Mouse (Mus musculus): ENCODE results near the gene Gpr62. TPM values are rescaled to one million over a fixed set of nuclear protein-coding genes. Genes with fewer than 3 reads are reported as not detected.

The Gpr62 gene
- polyA plus RNA-seq, 1 experiment from 2014 or later, result 0.98 TPM

DNA sequence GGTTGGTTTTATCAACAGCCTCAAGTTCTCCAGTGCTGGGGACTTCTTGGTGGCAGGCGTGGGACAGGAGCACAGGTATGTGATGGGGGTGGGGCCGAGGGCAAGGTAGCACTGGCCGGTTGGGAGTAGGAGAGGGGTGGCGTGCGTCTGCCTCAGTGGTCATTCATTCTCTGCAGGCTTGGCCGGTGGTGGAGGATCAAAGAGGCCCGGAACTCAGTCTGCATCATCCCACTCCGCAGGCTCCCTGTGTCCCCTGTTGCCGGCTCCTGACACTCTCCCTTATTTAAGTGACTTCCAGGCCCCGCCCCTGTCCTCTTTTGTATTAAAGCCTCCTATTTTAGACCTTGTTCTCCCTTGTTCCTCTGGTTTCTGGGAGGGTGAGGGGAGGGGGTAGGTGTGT, 19.3 kb upstream of the Gpr62 start:
- H3K4me2 ChIP-seq (ENCODE audit: low read length), result no peak overlapping the region
- peaks cover 27% of the 10 kb centered on the region for H3K36me3 ChIP-seq (ENCODE audit: control insufficient read depth, insufficient read depth, low read length)
- H3K27me3 ChIP-seq (ENCODE audit: control insufficient read depth, insufficient read depth, low read depth, low read length), result no peaks in the 10 kb centered on the region
- ATAC-seq, result no peak
- H3K9ac ChIP-seq (ENCODE audit: low read depth, low read length), result no peak overlapping the region
- 80% methylated on average over 10 of the region's 10 CpGs for WGBS
- H3K4me3 ChIP-seq (ENCODE audit: low read depth, low read length), result no peak overlapping the region
- no peak overlapping the region for H3K27ac ChIP-seq (ENCODE audit: low read length)
- no peaks in the 10 kb centered on the region for H3K9me3 ChIP-seq (replicated peaks; ENCODE audit: control insufficient read depth, low read length, poor library complexity, severe bottlenecking)
- no peaks in the 10 kb centered on the region for H3K4me1 ChIP-seq (ENCODE audit: control insufficient read depth, insufficient read depth, low read length)

DNA sequence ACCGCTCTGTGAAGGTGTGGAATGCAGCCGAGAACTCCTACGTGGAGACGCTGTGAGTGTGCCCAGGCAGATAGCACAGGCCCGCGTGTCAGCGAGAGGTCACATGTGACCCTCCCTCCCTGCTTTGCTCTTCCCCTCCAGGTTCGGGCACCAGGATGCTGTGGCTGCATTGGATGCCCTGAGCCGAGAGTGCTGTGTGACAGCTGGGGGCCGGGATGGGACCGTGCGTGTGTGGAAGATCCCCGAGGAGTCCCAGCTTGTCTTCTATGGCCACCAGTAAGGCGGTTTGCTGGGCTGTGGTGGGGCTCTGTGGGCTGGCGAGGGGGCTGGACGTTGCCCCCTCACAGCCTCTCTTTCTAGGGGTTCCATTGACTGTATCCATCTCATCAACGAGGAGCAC, 17.9 kb upstream of the Gpr62 start:
- H3K27me3 ChIP-seq (ENCODE audit: control insufficient read depth, insufficient read depth, low read depth, low read length), result no peaks in the 10 kb centered on the region
- no peak overlapping the region for H3K4me2 ChIP-seq (ENCODE audit: low read length)
- 95% methylated on average over 17 of the region's 17 CpGs for WGBS
- H3K4me3 ChIP-seq (ENCODE audit: low read depth, low read length), result no peak overlapping the region
- peaks cover 27% of the 10 kb centered on the region for H3K36me3 ChIP-seq (ENCODE audit: control insufficient read depth, insufficient read depth, low read length)
- no peak for ATAC-seq
- no peaks in the 10 kb centered on the region for H3K4me1 ChIP-seq (ENCODE audit: control insufficient read depth, insufficient read depth, low read length)
- no peak overlapping the region for H3K9ac ChIP-seq (ENCODE audit: low read depth, low read length)
- H3K9me3 ChIP-seq (replicated peaks; ENCODE audit: control insufficient read depth, low read length, poor library complexity, severe bottlenecking), result no peaks in the 10 kb centered on the region
- no peak overlapping the region for H3K27ac ChIP-seq (ENCODE audit: low read length)

DNA sequence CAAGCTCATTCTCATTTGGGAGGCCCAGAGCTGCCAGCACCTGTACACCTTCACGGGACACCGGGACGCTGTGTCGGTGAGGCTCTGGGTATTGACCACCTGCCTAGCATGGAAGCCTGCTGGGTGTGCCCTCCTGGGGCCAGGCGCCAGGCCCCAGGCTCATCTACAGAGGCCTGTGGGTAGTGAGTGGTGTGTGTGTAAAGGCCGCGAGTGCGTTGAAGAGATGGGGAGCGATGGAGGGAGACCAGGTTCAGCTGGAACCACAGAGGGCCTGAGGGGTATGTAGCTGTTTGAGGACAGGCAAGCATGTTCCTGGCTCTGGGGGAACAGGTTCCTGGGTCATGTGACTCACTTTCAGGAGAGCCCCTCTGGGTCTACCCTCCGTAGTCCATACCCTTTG, 17.4 kb upstream of the Gpr62 start:
- Histone ChIP-seq H3K27me3 (ENCODE audit: control insufficient read depth, insufficient read depth, low read depth, low read length) (no peaks in the 10 kb centered on the region), H3K4me2 (ENCODE audit: low read length) (no peak overlapping the region), H3K4me1 (ENCODE audit: control insufficient read depth, insufficient read depth, low read length) (peaks cover 3% of the 10 kb centered on the region), H3K36me3 (ENCODE audit: control insufficient read depth, insufficient read depth, low read length) (peaks cover 27% of the 10 kb centered on the region), H3K27ac (ENCODE audit: low read length) (no peak overlapping the region), H3K4me3 (ENCODE audit: low read depth, low read length) (no peak overlapping the region), H3K9ac (ENCODE audit: low read depth, low read length) (no peak overlapping the region), H3K9me3 (replicated peaks; ENCODE audit: control insufficient read depth, low read length, poor library complexity, severe bottlenecking) (no peaks in the 10 kb centered on the region)
- 96% methylated on average over 10 of the region's 10 CpGs for WGBS
- no peak for ATAC-seq

DNA sequence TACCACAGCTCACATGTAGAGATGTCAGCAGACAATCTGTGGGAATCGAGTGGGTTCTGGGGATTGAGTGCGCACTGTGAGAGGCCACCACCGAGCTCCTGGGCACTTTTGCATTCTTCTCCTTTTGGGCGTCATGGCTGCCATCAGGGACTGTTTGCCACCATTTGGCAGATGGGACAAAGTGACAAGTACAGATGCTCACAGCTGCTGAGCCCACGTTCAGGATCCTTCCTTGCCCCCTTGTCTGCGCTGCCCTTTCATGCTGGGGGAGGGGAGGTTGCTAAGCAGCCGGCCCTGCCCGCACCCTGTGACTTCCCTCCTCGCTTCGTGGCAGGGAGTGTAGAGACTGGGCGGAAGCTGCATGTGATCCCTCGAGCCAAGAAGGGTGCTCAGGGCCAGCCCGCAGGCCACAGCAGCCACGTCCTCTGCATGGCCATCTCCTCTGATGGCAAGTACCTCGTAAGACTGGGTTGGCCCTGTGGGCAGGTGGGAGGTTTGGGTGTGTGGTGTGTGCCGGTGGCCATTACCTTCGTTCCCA, 16.9 kb upstream of the Gpr62 start:
- H3K27me3 ChIP-seq (ENCODE audit: control insufficient read depth, insufficient read depth, low read depth, low read length), result no peaks in the 10 kb centered on the region
- ATAC-seq, result no peak
- no peak overlapping the region for H3K4me3 ChIP-seq (ENCODE audit: low read depth, low read length)
- no peaks in the 10 kb centered on the region for H3K9me3 ChIP-seq (replicated peaks; ENCODE audit: control insufficient read depth, low read length, poor library complexity, severe bottlenecking)
- H3K36me3 ChIP-seq (ENCODE audit: control insufficient read depth, insufficient read depth, low read length), result peaks cover 27% of the 10 kb centered on the region
- peaks cover 8% of the 10 kb centered on the region for H3K4me1 ChIP-seq (ENCODE audit: control insufficient read depth, insufficient read depth, low read length)
- H3K9ac ChIP-seq (ENCODE audit: low read depth, low read length), result no peak overlapping the region
- 90% methylated on average over 17 of the region's 17 CpGs for WGBS
- H3K4me2 ChIP-seq (ENCODE audit: low read length), result no peak overlapping the region
- no peak overlapping the region for H3K27ac ChIP-seq (ENCODE audit: low read length)

GRCm38 (mm10) chr9:106481676-106482075, 15.9 kb upstream of the Gpr62 start:
- peaks cover 27% of the 10 kb centered on the region for H3K36me3 ChIP-seq (ENCODE audit: control insufficient read depth, insufficient read depth, low read length)
- 95% methylated on average over 13 of the region's 13 CpGs for WGBS
- H3K9me3 ChIP-seq (replicated peaks; ENCODE audit: control insufficient read depth, low read length, poor library complexity, severe bottlenecking), result no peaks in the 10 kb centered on the region

DNA sequence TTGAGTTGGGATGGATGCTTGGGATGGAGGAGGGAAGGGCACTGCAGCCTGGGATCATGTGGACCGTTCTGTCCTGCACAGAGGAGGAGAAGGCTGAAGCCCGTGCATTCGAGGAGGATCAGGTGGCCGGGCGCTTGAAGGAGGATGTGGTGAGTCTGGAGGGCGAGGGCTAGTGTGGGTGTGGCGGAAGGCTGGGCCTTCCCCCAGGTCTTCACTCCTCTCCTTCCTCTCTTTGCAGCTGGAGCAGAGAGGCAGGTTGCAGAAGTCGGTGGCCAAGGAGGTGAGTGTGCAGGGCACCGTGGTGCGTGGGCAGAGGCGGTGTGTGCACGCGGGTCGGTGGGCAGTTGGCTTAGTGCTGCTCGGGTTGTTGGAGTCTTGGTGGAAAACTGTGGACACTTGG, 15.3 kb upstream of the Gpr62 start:
- H3K36me3 ChIP-seq (ENCODE audit: control insufficient read depth, insufficient read depth, low read length), result peaks cover 27% of the 10 kb centered on the region

More at GRCm38 (mm10) chr9:106481676-106482075, 15.9 kb upstream of the Gpr62 start:
- Histone ChIP-seq H3K9ac (ENCODE audit: low read depth, low read length) (no peak overlapping the region), H3K4me1 (ENCODE audit: control insufficient read depth, insufficient read depth, low read length) (peaks cover 9% of the 10 kb centered on the region), H3K27me3 (ENCODE audit: control insufficient read depth, insufficient read depth, low read depth, low read length) (no peaks in the 10 kb centered on the region), H3K4me2 (ENCODE audit: low read length) (no peak overlapping the region), H3K4me3 (ENCODE audit: low read depth, low read length) (no peak overlapping the region), H3K27ac (ENCODE audit: low read length) (no peak overlapping the region)
- no peak for ATAC-seq

GRCm38 (mm10) chr9:106480541-106480940, 14.8 kb upstream of the Gpr62 start:
- no peak overlapping the region for H3K27ac ChIP-seq (ENCODE audit: low read length)
- H3K27me3 ChIP-seq (ENCODE audit: control insufficient read depth, insufficient read depth, low read depth, low read length), result no peaks in the 10 kb centered on the region
- WGBS, result 96% methylated on average over 7 of the region's 7 CpGs
- H3K4me2 ChIP-seq (ENCODE audit: low read length), result no peak overlapping the region
- no peaks in the 10 kb centered on the region for H3K9me3 ChIP-seq (replicated peaks; ENCODE audit: control insufficient read depth, low read length, poor library complexity, severe bottlenecking)
- ATAC-seq, result no peak
- H3K9ac ChIP-seq (ENCODE audit: low read depth, low read length), result no peak overlapping the region
- H3K36me3 ChIP-seq (ENCODE audit: control insufficient read depth, insufficient read depth, low read length), result peaks cover 25% of the 10 kb centered on the region
- H3K4me3 ChIP-seq (ENCODE audit: low read depth, low read length), result no peak overlapping the region
- peaks cover 10% of the 10 kb centered on the region for H3K4me1 ChIP-seq (ENCODE audit: control insufficient read depth, insufficient read depth, low read length)

More for the DNA sequence above, 15.3 kb upstream of the Gpr62 start:
- Histone ChIP-seq H3K9me3 (replicated peaks; ENCODE audit: control insufficient read depth, low read length, poor library complexity, severe bottlenecking) (no peaks in the 10 kb centered on the region), H3K4me3 (ENCODE audit: low read depth, low read length) (no peak overlapping the region), H3K4me2 (ENCODE audit: low read length) (no peak overlapping the region), H3K27ac (ENCODE audit: low read length) (no peak overlapping the region), H3K9ac (ENCODE audit: low read depth, low read length) (no peak overlapping the region), H3K27me3 (ENCODE audit: control insufficient read depth, insufficient read depth, low read depth, low read length) (no peaks in the 10 kb centered on the region), H3K4me1 (ENCODE audit: control insufficient read depth, insufficient read depth, low read length) (peaks cover 10% of the 10 kb centered on the region)
- ATAC-seq, result no peak
- 93% methylated on average over 15 of the region's 15 CpGs for WGBS

- Histone ChIP-seq H3K9ac (ENCODE audit: low read depth, low read length) (peak overlapping the region; percentile 68), H3K36me3 (ENCODE audit: control insufficient read depth, insufficient read depth, low read length) (peaks cover 12% of the 10 kb centered on the region; the same call in 1 of the 2 replicates), H3K27me3 (ENCODE audit: control insufficient read depth, insufficient read depth, low read depth, low read length) (no peaks in the 10 kb centered on the region), H3K27ac (ENCODE audit: low read length) (no peak overlapping the region), H3K4me2 (ENCODE audit: low read length) (peak overlapping the region; percentile 83), H3K4me1 (ENCODE audit: control insufficient read depth, insufficient read depth, low read length) (peaks cover 10% of the 10 kb centered on the region), H3K4me3 (ENCODE audit: low read depth, low read length) (peak overlapping the region; percentile 87), H3K9me3 (replicated peaks; ENCODE audit: control insufficient read depth, low read length, poor library complexity, severe bottlenecking) (no peaks in the 10 kb centered on the region)
- no peak for ATAC-seq
- 84% methylated on average over 9 of the region's 9 CpGs for WGBS
These were observed 12.4 kb upstream of the Gpr62 start for GRCm38 (mm10) chr9:106478101-106478500.

DNA sequence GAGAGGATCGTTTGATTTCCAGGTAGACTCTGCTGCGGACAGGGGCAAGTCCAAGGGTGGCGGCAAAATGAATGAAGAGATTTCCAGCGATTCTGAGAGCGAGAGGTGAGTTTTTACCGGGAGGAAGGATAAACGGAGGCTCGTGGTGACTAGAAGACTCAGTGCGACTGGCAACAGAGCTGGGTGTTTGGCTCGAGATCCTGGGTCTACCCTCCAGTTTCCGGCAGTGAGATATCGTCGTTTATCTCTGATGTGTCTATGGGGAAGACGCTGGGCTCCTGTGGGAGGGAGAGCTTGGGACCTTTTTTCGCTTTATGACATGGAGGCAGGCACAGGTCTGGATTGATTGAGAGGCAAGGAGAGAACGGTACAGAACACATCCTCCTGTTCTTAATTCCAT, 11.9 kb upstream of the Gpr62 start:
- H3K4me1 ChIP-seq (ENCODE audit: control insufficient read depth, insufficient read depth, low read length), result peaks cover 10% of the 10 kb centered on the region
- H3K4me2 ChIP-seq (ENCODE audit: low read length), result peak overlapping the region; percentile 83
- peak overlapping the region; percentile 87 for H3K4me3 ChIP-seq (ENCODE audit: low read depth, low read length)
- 8% methylated on average over 16 of the region's 16 CpGs for WGBS
- H3K9ac ChIP-seq (ENCODE audit: low read depth, low read length), result peak overlapping the region; percentile 68
- H3K36me3 ChIP-seq (ENCODE audit: control insufficient read depth, insufficient read depth, low read length), result peaks cover 11% of the 10 kb centered on the region; the same call in 1 of the 2 replicates
- no peaks in the 10 kb centered on the region for H3K9me3 ChIP-seq (replicated peaks; ENCODE audit: control insufficient read depth, low read length, poor library complexity, severe bottlenecking)
- no peak overlapping the region for H3K27ac ChIP-seq (ENCODE audit: low read length)
- no peak for ATAC-seq
- no peaks in the 10 kb centered on the region for H3K27me3 ChIP-seq (ENCODE audit: control insufficient read depth, insufficient read depth, low read depth, low read length)

Measured in midbrain, embryonic 16.5 days (tissue).